Mouse (Mus musculus) E14TG2a.4 (cell line): ENCODE results near the gene Slc25a33.
A peak's percentile ranks its signal among the peaks of the same experiment; 100 is the strongest.

ENCODE experiments used
- H3K27me3 ChIP-seq: 2 replicates; pipeline ENCODE4 v1.6.1; 2014; ENCODE audit warnings: low read length, control low read depth; ENCODE audit not compliant: insufficient read depth
- H3K36me3 ChIP-seq: 2 replicates; pipeline ENCODE4 v1.6.1; 2014; ENCODE audit warnings: low read length, control low read depth; ENCODE audit not compliant: insufficient read depth
- H3K4me1 ChIP-seq: replicated peaks from 2 replicates; pipeline ENCODE4 v1.6.1; 2014; ENCODE audit warnings: low read depth, low read length, control low read depth
- H3K4me3 ChIP-seq: replicated peaks from 2 replicates; pipeline ENCODE4 v1.5.1; 2014; ENCODE audit warnings: mild to moderate bottlenecking, low read length
- H3K9me3 ChIP-seq: 2 replicates; pipeline ENCODE4 v1.6.1; 2014; ENCODE audit warnings: low read length, control low read depth
- CTCF ChIP-seq: conservative IDR thresholded peaks from 2 replicates; pipeline ENCODE4 v1.5.1; 2014; ENCODE audit warnings: low read length
- NANOG ChIP-seq: IDR thresholded peaks from 2 replicates; pipeline ENCODE4 v1.6.1; 2014; ENCODE audit warnings: borderline replicate concordance, low read length, mixed read lengths
- POU5F1 ChIP-seq: IDR thresholded peaks from 2 replicates; pipeline ENCODE4 v1.6.1; 2014; ENCODE audit warnings: low read length, borderline replicate concordance

Slc25a33 gene

DNA sequence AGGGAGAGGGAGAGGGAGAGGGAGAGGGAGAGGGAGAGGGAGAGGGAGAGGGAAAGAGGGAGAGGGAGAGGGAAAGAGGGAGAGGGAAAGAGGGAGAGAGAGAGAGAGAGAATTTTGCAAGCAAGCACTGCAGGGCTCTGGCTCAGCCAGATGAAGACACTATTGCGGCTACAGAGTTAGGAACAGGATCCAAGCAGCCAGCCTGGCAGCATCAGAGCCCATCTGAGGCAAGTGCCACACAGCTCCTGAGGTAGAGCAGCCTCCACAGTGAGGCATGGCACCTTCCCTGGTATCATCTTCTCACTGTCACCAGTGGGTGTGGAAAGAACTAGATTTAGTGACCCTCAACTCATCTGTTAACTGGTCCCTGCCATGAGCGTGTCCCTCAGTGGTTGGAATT is 24.0 kb upstream of the Slc25a33 start:
- Histone ChIP-seq H3K4me1 (peaks cover 71% of the 10 kb centered on the region), H3K4me3 (peak overlapping the region; percentile 29; the same call in 1 of the 2 replicates), H3K9me3 (no peaks in the 10 kb centered on the region), H3K36me3 (no peaks in the 10 kb centered on the region), H3K27me3 (no peaks in the 10 kb centered on the region)
- TF ChIP-seq NANOG: no peak

DNA sequence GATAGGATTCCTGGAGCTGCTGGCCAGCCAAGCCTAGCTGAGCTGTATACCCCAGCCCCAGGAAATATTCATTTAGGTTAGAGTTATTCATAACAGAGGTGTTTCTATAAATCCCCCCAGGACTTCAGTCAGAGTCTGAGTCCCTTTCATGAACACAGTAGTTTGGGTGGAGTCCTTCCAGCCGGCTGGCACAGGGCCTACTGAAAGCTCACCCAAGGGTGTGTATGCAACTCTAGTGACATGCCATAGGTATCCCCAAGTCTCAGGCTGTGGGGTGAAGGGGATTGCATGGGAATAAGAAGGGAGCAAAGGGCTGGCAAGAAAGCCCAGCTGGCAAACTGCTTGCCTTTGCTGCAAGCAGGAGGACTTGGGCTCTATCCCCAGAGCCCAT is 23.1 kb upstream of the Slc25a33 start:
- Histone ChIP-seq H3K4me3 (no peak overlapping the region), H3K27me3 (no peaks in the 10 kb centered on the region), H3K4me1 (peaks cover 68% of the 10 kb centered on the region), H3K9me3 (no peaks in the 10 kb centered on the region), H3K36me3 (no peaks in the 10 kb centered on the region)
- no peak for TF ChIP-seq POU5F1
- no peak for TF ChIP-seq CTCF
- TF ChIP-seq NANOG: no peak

DNA sequence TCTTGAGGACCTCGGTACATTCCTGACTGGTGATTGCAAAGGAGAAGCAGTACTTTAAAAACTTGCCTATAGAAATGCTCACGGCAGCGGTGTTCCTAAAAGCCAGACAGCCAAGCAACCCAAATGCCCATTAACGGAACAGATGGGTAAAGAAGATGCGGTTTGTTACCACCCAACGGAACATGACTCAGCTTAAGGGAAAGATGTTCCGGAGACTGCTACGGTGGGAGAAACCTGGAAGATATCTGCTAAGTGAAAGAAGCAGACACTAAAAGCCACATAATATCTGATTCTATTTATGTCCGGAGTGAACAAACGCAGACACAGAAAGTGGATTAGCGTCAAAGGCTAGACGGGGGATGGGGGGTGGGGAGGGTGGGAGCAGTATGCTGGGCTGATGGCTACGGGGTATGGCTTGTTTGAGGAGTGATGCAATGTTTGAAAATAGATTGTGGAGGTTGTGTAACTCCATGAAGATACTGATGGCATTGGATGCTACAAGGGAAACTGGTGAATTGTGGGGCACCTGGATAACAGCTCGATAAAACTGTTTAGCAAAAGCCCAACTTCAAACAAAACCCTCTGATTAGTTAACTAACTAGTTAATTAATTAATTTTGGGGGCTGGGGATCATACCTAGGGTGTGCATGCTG is 22.6 kb upstream of the Slc25a33 start:
- TF ChIP-seq POU5F1 (no peak), NANOG (no peak), CTCF (no peak)
- Histone ChIP-seq H3K36me3 (no peaks in the 10 kb centered on the region), H3K4me3 (no peak overlapping the region), H3K27me3 (no peaks in the 10 kb centered on the region), H3K4me1 (peaks cover 66% of the 10 kb centered on the region), H3K9me3 (no peaks in the 10 kb centered on the region)

DNA sequence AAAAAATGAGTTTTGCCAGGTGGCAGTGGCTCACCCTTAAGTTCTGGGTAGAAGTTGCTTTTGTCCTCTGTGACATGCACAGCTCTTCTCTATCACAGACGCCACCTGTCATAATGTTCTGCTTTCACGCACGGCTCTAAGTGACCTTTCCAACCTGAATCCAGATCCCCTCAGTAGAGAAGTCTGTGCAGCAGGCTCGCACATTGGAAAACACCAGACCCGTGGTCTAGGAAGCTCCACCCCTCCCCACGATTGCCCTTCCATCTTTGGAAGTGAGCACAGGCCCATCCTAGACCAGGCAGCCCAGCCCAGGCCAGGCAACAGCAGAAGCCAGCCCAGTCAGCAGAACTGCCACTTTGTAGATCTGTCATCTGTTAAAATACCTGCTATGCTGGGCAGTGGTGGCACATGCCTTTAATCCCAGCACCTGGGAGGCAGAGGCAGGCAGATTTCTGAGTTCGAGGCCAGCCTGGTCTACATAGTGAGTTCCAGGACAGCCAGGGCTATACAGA is 20.9 kb upstream of the Slc25a33 start:
- H3K4me1 ChIP-seq: peaks cover 52% of the 10 kb centered on the region

DNA sequence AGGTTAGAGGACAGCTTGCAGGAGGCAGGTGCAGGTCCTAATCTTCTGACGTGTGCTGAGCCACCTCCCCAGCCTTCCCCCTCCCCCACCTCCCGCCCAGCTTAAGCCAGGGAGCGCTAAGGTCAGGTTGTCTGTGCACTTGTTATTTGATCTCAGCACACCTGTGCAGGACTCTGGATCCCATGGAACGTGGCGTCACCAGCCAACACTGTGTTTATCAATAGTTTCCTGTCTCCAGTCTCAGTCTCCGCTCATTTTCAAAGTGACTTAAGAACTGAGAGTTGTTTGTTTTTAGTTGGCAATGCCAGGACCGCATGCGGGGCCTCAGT is 19.9 kb upstream of the Slc25a33 start:
- Histone ChIP-seq H3K4me3 (no peak overlapping the region), H3K36me3 (no peaks in the 10 kb centered on the region), H3K27me3 (no peaks in the 10 kb centered on the region), H3K9me3 (no peaks in the 10 kb centered on the region), H3K4me1 (peaks cover 47% of the 10 kb centered on the region)
- TF ChIP-seq POU5F1: no peak
- TF ChIP-seq NANOG: no peak
- no peak for TF ChIP-seq CTCF

More for the DNA sequence above, 20.9 kb upstream of the Slc25a33 start:
- no peaks in the 10 kb centered on the region for H3K36me3 ChIP-seq
- H3K27me3 ChIP-seq: no peaks in the 10 kb centered on the region
- no peak overlapping the region for H3K4me3 ChIP-seq
- no peaks in the 10 kb centered on the region for H3K9me3 ChIP-seq
- TF ChIP-seq NANOG (no peak), POU5F1 (no peak), CTCF (no peak)

DNA sequence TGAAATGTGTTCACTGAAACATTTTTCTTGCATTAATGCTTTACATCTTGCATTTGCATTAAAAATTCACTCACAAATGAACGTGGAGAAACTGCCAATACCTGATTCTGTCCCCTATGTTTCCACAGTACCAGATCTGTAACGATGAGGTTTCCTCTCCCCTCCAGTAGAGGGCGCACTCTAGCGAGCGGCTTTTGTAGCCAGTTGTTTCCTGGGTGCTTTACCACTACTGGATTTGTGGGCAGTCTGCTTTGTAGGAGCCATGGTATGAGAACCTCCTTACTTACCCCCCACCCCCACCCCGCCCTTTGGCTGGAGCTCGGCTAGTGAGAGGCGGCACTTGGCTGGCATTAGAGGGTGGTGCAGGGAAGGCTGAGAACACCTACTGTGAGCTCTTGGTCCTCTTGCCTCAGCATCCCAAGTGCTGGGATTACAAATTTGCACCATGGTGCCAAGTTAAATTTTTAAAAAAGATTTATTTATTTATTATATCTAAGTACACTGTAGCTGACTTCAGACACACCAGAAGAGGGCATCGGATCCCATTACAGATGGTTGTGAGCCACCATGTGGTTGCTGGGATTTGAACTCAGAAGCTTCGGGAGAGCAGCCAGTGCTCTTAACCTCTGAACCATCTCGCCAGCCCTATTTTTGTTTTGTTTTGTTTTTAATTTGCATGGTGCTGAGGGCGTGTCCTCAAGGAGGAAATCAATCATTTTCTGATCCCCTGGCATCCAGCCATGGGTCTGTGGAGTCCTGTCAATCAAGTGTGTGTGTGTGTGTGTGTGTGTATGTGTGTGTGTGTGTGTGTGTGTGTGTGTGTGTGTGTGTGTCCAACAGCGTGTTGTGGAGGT is 19.3 kb upstream of the Slc25a33 start:
- TF ChIP-seq CTCF (peak; percentile 68), POU5F1 (no peak)
- Histone ChIP-seq H3K36me3 (no peaks in the 10 kb centered on the region), H3K9me3 (no peaks in the 10 kb centered on the region), H3K27me3 (no peaks in the 10 kb centered on the region), H3K4me1 (peaks cover 41% of the 10 kb centered on the region), H3K4me3 (no peak overlapping the region)

DNA sequence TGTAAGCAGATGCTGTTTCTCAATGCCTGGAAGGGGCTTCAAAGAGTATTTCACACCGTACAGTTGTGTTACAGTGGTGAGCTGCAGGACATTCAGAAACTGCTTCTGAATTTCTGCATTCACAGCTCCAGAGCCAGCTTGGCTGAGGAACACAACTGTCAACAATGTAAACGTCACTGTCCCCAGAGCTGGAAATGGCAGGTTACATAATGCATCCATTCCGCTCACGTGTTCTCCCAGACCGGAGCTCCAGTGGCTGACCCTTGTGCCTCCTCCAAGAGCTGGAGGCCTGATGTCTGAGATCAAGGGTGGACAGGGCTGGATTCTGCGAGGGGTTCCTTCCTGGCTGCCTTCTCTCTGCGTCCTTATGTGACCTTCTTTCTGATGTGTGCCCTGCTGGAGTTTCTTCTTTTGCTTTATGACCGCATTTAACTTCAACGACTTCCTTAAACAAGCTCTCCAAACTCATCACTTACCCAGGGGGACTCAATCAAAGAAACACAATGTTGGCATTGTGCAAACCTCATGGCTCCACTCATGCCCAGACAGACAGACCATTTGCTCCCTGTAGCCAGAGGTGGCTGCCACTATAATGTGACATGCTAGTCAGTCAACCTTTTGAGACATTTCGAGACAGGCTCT is 18.2 kb upstream of the Slc25a33 start:
- Histone ChIP-seq H3K9me3 (peaks cover 5% of the 10 kb centered on the region), H3K27me3 (no peaks in the 10 kb centered on the region), H3K4me3 (no peak overlapping the region), H3K36me3 (no peaks in the 10 kb centered on the region), H3K4me1 (peaks cover 31% of the 10 kb centered on the region)
- TF ChIP-seq NANOG (peak; percentile 81), POU5F1 (no peak), CTCF (no peak)

DNA sequence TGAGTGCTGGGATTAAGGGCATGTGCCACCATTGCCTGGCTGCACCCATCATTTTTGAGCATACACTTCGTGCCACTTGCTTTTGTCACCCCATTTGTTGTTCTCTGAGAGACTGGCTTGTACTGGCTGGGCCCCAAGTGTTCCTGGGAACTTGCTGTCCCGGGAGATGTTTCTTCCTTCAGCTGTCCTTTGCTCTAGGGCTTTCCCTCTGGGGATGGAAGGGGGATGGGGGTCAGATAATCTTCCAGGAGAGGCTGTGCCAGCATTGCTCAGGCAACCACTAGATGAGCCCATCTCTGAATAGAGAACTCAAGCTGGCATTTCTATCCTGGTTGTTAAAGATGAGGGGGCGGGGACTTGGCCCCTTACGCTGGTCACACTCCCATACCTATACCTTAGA is 17.4 kb upstream of the Slc25a33 start:
- Histone ChIP-seq H3K27me3 (no peaks in the 10 kb centered on the region), H3K4me1 (peaks cover 26% of the 10 kb centered on the region), H3K36me3 (no peaks in the 10 kb centered on the region), H3K4me3 (no peak overlapping the region), H3K9me3 (peaks cover 5% of the 10 kb centered on the region)
- TF ChIP-seq NANOG (no peak), CTCF (no peak), POU5F1 (no peak)
